Mouse (Mus musculus): ENCODE measurements at regions not wholly inside any gene's neighbourhood (a gene's known extent, or its start where the extent isn't known, plus 50 kb on each side); places are given as distances from the start of the nearest gene placed in this dataset.

DNA sequence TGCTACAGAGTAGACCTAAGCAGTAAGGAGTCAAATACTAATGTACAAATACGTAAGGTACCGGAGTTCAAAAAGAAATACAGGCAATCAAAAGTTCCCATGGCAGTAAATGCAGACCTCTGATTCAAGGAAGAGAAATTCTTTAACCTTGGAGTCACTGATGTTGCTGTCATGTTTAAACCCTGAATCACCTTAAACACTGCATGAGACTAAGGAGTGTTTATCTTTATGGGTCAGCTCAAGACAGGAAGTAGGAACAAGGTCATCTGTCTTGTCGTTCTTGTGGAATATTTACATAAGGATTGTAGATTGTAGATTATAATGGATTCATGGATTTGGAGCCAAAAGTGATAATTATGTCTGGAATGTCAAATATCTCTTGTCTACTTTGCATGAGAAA is 1708.7 kb upstream of the Slc10a2 start:
- H3K9ac ChIP-seq (replicated peaks; ENCODE audit: low read depth, low read length): no peak overlapping the region
- 83% methylated on average over 3 of the region's 3 CpGs for WGBS
- no peaks in the 10 kb centered on the region for H3K4me1 ChIP-seq (replicated peaks; ENCODE audit: control insufficient read depth, insufficient read depth, low read length)
- no peaks in the 10 kb centered on the region for H3K27me3 ChIP-seq (replicated peaks; ENCODE audit: control insufficient read depth, insufficient read depth, low read length)
- H3K4me2 ChIP-seq (ENCODE audit: low read length): no peak overlapping the region
- no peaks in the 10 kb centered on the region for H3K36me3 ChIP-seq (ENCODE audit: control insufficient read depth, insufficient read depth)
- H3K27ac ChIP-seq (ENCODE audit: low read length): no peak overlapping the region
- no peak for ATAC-seq
- no peaks in the 10 kb centered on the region for H3K9me3 ChIP-seq (ENCODE audit: control insufficient read depth, low read length)
- H3K4me3 ChIP-seq (replicated peaks; ENCODE audit: low read length): no peak overlapping the region

DNA sequence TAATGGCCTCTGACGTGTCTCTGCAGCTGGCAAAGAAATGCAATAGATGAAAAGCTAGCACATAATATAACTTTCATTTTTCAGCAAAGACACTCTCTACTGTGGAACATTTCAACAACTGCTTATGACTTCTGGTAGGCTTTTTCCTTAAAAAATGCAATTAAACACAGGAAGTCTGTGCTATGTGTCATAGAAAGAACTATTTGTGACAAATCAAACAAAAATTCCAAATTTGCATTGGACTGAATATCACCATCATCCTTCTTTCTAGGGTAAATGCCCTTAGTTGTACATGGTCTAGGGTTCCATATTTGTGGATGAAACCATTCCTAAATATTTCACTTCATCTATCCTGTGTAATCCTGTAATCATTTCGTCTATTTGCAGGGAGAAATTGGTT is 1702.0 kb upstream of the Slc10a2 start:
- no peaks in the 10 kb centered on the region for H3K9me3 ChIP-seq (ENCODE audit: control insufficient read depth, low read length)
- no peak for ATAC-seq
- H3K4me3 ChIP-seq (replicated peaks; ENCODE audit: low read length): no peak overlapping the region
- H3K36me3 ChIP-seq (ENCODE audit: control insufficient read depth, insufficient read depth): no peaks in the 10 kb centered on the region
- H3K9ac ChIP-seq (replicated peaks; ENCODE audit: low read depth, low read length): no peak overlapping the region
- no peaks in the 10 kb centered on the region for H3K4me1 ChIP-seq (replicated peaks; ENCODE audit: control insufficient read depth, insufficient read depth, low read length)
- no peaks in the 10 kb centered on the region for H3K27me3 ChIP-seq (replicated peaks; ENCODE audit: control insufficient read depth, insufficient read depth, low read length)
- WGBS: 48% methylated on average over 2 of the region's 2 CpGs
- H3K4me2 ChIP-seq (ENCODE audit: low read length): no peak overlapping the region
- no peak overlapping the region for H3K27ac ChIP-seq (ENCODE audit: low read length)

DNA sequence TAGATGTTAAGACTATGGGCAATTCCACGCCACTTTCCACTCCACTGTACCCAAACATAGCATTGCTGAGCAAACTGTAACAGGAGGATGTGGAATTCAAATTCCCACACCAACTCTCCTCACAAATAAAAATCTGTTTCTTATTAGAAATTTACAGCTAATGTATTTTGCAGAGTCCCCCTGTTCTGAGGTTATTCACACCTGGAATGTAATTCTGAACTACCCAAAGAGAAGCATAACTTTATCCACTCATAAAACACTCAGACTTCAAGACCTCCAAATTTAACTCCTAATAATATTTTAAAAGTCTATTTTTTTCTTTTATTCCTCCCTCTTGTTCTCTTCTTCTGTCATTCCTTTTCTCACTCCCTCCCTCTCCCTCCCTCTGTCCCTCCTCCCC is 1698.0 kb upstream of the Slc10a2 start:
- H3K4me3 ChIP-seq (replicated peaks; ENCODE audit: low read length): no peak overlapping the region
- 61% methylated on average over 1 of the region's 1 CpGs for WGBS
- no peak for ATAC-seq
- no peak overlapping the region for H3K4me2 ChIP-seq (ENCODE audit: low read length)
- no peaks in the 10 kb centered on the region for H3K9me3 ChIP-seq (ENCODE audit: control insufficient read depth, low read length)
- H3K27ac ChIP-seq (ENCODE audit: low read length): no peak overlapping the region
- H3K27me3 ChIP-seq (replicated peaks; ENCODE audit: control insufficient read depth, insufficient read depth, low read length): no peaks in the 10 kb centered on the region
- no peaks in the 10 kb centered on the region for H3K36me3 ChIP-seq (ENCODE audit: control insufficient read depth, insufficient read depth)
- H3K9ac ChIP-seq (replicated peaks; ENCODE audit: low read depth, low read length): no peak overlapping the region
- 0 out of 2 replicates have a peak, but pooled peaks cover 2% of the 10 kb centered on the region for H3K4me1 ChIP-seq (replicated peaks; ENCODE audit: control insufficient read depth, insufficient read depth, low read length)

DNA sequence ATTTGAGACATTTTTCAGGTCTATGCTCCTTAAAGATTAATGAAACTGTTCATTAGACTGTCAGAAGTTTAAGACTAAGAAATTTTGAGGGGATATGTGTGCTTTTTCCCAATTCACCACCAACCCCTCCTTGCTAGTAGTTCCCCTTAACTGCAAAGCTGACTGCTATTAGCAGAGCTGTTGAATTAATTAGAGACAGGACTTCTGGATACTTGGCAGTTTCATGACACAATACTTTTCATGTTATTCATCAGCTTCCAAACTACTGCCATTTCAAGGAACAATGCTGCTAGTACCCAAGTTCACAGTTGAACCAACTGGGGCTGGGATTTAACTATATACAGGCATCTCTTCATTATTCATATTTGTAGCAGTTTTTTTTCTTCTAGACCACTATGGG is 1695.9 kb upstream of the Slc10a2 start:
- Histone ChIP-seq H3K4me1 (replicated peaks; ENCODE audit: control insufficient read depth, insufficient read depth, low read length) (0 out of 2 replicates have a peak, but pooled peaks cover 2% of the 10 kb centered on the region), H3K9ac (replicated peaks; ENCODE audit: low read depth, low read length) (no peak overlapping the region), H3K4me3 (replicated peaks; ENCODE audit: low read length) (no peak overlapping the region), H3K4me2 (ENCODE audit: low read length) (no peak overlapping the region), H3K27me3 (replicated peaks; ENCODE audit: control insufficient read depth, insufficient read depth, low read length) (no peaks in the 10 kb centered on the region), H3K36me3 (ENCODE audit: control insufficient read depth, insufficient read depth) (no peaks in the 10 kb centered on the region), H3K27ac (ENCODE audit: low read length) (no peak overlapping the region), H3K9me3 (ENCODE audit: control insufficient read depth, low read length) (no peaks in the 10 kb centered on the region)
- peak; percentile 77 for ATAC-seq

DNA sequence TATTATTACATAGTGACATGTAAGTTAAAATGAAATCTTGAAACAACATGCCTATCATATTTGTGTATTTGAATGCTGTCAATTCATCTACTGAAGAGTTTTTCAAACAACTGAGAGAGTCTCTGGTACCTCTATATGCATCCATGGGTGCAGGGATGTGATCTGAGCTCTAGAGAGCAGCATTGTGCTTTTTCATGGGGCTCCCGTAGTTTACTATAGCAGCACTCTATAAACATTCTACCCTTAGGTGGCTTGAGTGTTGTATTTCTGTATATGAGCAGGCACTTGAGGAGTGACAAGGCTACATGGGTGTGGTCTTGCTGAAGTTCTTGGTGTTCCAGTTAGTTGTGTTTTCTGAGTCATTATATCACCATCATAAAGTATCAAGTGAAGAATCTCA is 1683.9 kb upstream of the Slc10a2 start:
- H3K27ac ChIP-seq (ENCODE audit: low read length): no peak overlapping the region
- no peak overlapping the region for H3K4me3 ChIP-seq (replicated peaks; ENCODE audit: low read length)
- WGBS: 65% methylated on average over 1 of the region's 1 CpGs
- no peak overlapping the region for H3K4me2 ChIP-seq (ENCODE audit: low read length)
- no peak for ATAC-seq
- H3K27me3 ChIP-seq (replicated peaks; ENCODE audit: control insufficient read depth, insufficient read depth, low read length): no peaks in the 10 kb centered on the region
- H3K9ac ChIP-seq (replicated peaks; ENCODE audit: low read depth, low read length): no peak overlapping the region
- H3K4me1 ChIP-seq (replicated peaks; ENCODE audit: control insufficient read depth, insufficient read depth, low read length): peaks cover 3% of the 10 kb centered on the region; the same call in 1 of the 2 replicates
- H3K36me3 ChIP-seq (ENCODE audit: control insufficient read depth, insufficient read depth): no peaks in the 10 kb centered on the region
- no peaks in the 10 kb centered on the region for H3K9me3 ChIP-seq (ENCODE audit: control insufficient read depth, low read length)

DNA sequence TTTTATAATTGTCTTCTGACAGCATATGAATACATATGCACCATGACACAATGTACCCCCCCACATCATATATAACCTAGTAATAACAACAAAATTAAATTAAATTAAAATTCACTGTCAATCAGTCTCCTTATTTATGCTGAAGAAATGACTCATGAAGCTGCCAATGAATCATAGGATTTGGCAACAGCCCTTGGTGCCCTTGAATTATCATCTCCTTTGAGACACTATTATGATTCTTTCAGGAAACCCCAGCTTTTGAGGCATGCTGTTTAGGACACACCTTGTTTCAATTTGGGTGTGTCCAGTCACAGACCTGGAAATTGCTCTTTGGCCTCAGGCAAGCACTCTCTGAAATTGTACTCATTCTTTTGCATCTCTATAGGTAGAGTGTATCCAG is 1675.8 kb upstream of the Slc10a2 start:
- Histone ChIP-seq H3K9me3 (ENCODE audit: control insufficient read depth, low read length) (no peaks in the 10 kb centered on the region), H3K4me1 (replicated peaks; ENCODE audit: control insufficient read depth, insufficient read depth, low read length) (no peaks in the 10 kb centered on the region), H3K36me3 (ENCODE audit: control insufficient read depth, insufficient read depth) (no peaks in the 10 kb centered on the region), H3K9ac (replicated peaks; ENCODE audit: low read depth, low read length) (no peak overlapping the region), H3K4me2 (ENCODE audit: low read length) (no peak overlapping the region), H3K4me3 (replicated peaks; ENCODE audit: low read length) (no peak overlapping the region), H3K27ac (ENCODE audit: low read length) (no peak overlapping the region), H3K27me3 (replicated peaks; ENCODE audit: control insufficient read depth, insufficient read depth, low read length) (no peaks in the 10 kb centered on the region)
- no peak for ATAC-seq

DNA sequence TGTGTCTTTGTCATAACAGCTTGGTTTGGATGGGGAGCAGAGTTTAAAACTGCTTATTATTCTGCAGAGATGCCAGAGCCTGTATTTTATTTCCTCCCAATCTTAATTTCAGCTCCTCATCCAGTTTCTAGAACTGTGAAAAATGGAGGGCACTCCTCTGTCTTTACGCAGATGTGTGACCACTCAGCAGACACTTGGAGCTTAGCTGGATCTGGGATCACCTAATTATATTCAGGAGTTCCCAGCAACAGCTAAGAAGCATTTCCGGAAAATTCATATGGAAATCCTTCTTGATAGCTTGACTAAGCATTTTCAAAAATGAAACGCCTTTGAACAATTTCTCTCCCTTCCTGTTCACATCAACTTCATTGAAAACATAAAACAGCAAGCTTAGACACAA is 1670.0 kb upstream of the Slc10a2 start:
- H3K4me1 ChIP-seq (replicated peaks; ENCODE audit: control insufficient read depth, insufficient read depth, low read length): no peaks in the 10 kb centered on the region
- H3K9me3 ChIP-seq (ENCODE audit: control insufficient read depth, low read length): no peaks in the 10 kb centered on the region
- ATAC-seq: no peak
- no peaks in the 10 kb centered on the region for H3K27me3 ChIP-seq (replicated peaks; ENCODE audit: control insufficient read depth, insufficient read depth, low read length)
- no peak overlapping the region for H3K4me3 ChIP-seq (replicated peaks; ENCODE audit: low read length)
- no peak overlapping the region for H3K27ac ChIP-seq (ENCODE audit: low read length)
- H3K9ac ChIP-seq (replicated peaks; ENCODE audit: low read depth, low read length): no peak overlapping the region
- no peak overlapping the region for H3K4me2 ChIP-seq (ENCODE audit: low read length)
- WGBS: 81% methylated on average over 3 of the region's 3 CpGs
- no peaks in the 10 kb centered on the region for H3K36me3 ChIP-seq (ENCODE audit: control insufficient read depth, insufficient read depth)

DNA sequence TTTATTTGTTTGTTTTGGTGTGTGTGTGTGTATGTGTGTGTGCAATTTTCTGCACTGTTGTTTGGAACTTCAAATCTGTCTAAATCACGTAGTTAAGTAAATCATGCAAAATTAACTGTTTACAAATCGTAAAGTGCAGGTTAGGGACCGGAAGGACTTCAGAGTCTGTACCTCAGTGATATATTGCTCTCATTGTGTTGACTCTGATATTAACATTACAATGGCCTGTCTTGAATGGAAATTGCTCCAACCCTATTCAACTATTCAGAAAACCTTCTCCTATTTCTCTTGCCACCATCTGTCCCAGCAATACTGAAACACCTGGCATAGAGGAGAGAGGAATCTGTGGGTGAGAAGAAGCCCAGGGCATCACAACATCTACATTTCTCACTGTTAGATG is 1624.4 kb upstream of the Slc10a2 start:
- no peaks in the 10 kb centered on the region for H3K27me3 ChIP-seq (replicated peaks; ENCODE audit: control insufficient read depth, insufficient read depth, low read length)

DNA sequence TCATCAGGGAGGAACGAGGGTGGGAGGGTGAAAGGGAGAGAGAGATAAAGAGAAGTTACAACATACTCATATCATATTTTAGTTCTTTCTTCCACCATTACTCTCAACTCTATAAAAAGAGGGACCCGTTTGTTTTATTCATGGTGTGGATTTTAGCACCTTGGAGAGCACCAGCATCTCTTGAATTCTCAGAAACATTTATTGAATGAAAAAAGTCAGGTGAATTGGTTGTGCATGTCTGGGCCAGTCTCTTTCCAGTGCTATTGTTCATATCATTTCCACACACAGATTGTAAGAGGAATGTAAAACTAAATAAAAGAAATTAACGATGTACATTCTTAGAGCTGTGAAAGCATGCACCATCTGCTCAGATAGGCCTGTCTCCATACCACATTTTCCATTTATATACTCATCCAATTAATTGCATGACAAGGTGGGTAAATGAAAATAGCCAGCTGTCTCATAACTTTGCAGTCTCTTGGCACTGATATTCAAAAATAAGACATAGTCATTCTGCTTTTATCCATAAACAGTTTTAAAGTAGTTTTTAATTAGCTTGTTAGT is 1603.8 kb upstream of the Slc10a2 start:
- peak; percentile 74 for ATAC-seq
- 26% methylated on average over 3 of the region's 3 CpGs for WGBS
- Histone ChIP-seq H3K4me2 (ENCODE audit: low read length) (no peak overlapping the region), H3K36me3 (ENCODE audit: control insufficient read depth, insufficient read depth) (no peaks in the 10 kb centered on the region), H3K9me3 (ENCODE audit: control insufficient read depth, low read length) (no peaks in the 10 kb centered on the region), H3K27me3 (replicated peaks; ENCODE audit: control insufficient read depth, insufficient read depth, low read length) (no peaks in the 10 kb centered on the region), H3K27ac (ENCODE audit: low read length) (peak overlapping the region; percentile 33; the same call in 1 of the 2 replicates), H3K4me1 (replicated peaks; ENCODE audit: control insufficient read depth, insufficient read depth, low read length) (no peaks in the 10 kb centered on the region), H3K4me3 (replicated peaks; ENCODE audit: low read length) (no peak overlapping the region), H3K9ac (replicated peaks; ENCODE audit: low read depth, low read length) (no peak overlapping the region)

More for the DNA sequence above, 1624.4 kb upstream of the Slc10a2 start:
- no peaks in the 10 kb centered on the region for H3K36me3 ChIP-seq (ENCODE audit: control insufficient read depth, insufficient read depth)
- no peak overlapping the region for H3K4me3 ChIP-seq (replicated peaks; ENCODE audit: low read length)
- no peaks in the 10 kb centered on the region for H3K4me1 ChIP-seq (replicated peaks; ENCODE audit: control insufficient read depth, insufficient read depth, low read length)
- 27% methylated on average over 3 of the region's 3 CpGs for WGBS
- H3K9ac ChIP-seq (replicated peaks; ENCODE audit: low read depth, low read length): no peak overlapping the region
- ATAC-seq: no peak
- H3K27ac ChIP-seq (ENCODE audit: low read length): no peak overlapping the region
- H3K4me2 ChIP-seq (ENCODE audit: low read length): no peak overlapping the region
- H3K9me3 ChIP-seq (ENCODE audit: control insufficient read depth, low read length): no peaks in the 10 kb centered on the region

DNA sequence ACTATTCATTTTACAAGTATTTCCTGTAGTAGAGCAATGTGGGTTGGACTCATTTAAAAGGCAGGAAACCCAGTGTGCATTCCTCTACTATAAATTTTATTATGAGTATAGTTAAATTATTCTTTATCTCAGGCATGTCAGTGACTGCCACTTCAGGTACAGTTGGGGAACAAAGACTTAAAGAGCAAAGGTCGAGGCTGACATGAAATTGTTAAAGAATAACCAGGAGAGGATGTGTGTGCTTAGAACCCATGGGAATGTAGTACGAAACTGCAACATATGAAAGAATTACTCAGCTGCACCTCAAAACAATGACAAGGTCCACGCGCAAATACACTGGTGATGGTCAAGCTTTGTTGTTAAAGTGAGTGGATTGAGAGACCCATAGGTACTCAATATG is 1583.4 kb upstream of the Slc10a2 start:
- 96% methylated on average over 4 of the region's 4 CpGs for WGBS
- no peaks in the 10 kb centered on the region for H3K36me3 ChIP-seq (ENCODE audit: control insufficient read depth, insufficient read depth)
- H3K4me3 ChIP-seq (replicated peaks; ENCODE audit: low read length): no peak overlapping the region
- no peaks in the 10 kb centered on the region for H3K27me3 ChIP-seq (replicated peaks; ENCODE audit: control insufficient read depth, insufficient read depth, low read length)
- H3K4me1 ChIP-seq (replicated peaks; ENCODE audit: control insufficient read depth, insufficient read depth, low read length): no peaks in the 10 kb centered on the region
- no peak overlapping the region for H3K9ac ChIP-seq (replicated peaks; ENCODE audit: low read depth, low read length)
- H3K4me2 ChIP-seq (ENCODE audit: low read length): no peak overlapping the region
- no peak overlapping the region for H3K27ac ChIP-seq (ENCODE audit: low read length)
- ATAC-seq: no peak
- no peaks in the 10 kb centered on the region for H3K9me3 ChIP-seq (ENCODE audit: control insufficient read depth, low read length)

All from forebrain, embryonic 16.5 days (tissue).